ENCODE assay signal across 8 mouse cellular contexts in the genomic region with DNA sequence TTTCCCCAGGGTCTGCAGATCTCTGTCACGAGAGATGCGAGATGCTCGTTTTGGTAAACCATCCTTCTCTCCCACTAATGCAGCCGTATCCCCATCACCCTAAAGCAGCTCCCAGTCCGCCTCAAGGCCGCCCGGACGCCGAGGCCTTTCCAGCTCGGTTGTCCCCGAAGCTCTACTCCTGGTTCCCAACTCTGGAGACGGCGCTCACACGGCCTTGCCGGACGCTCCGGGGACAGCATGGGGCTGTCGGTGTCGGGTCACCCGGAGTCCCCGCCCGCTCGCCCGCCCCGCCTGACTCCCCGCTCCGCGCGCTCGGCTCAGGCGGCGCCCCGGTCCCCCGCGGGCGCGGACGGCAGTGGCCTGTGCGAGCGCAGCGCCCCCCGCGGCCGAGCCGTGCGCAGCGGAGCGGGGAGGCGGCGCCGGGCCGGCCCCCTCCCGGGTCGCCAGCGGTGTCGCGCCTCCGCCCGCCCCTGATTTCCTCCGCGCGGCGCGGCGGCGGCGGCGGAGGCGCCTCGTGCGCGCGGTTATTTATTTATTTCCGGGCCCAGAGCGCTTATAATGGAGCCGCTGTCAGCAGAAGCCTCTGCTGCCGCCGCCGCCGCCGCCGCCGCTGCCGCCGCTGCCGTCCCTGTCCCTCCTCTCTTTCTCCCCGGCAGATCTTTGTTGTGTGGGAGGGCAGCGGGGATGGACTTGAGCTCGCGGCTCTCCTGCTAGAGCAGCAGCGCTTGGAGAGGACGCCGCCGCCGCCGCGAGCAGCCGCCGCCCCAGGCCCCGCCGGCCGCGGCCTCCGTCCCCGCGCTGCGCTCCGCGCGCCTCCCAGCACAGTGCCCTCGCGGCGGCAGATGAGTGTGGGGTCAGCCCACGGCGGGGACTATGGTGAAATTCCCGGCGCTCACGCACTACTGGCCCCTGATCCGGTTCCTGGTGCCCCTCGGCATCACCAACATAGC. TPM values are rescaled to one million over a fixed set of nuclear protein-coding genes. Genes with fewer than 3 reads are reported as not detected.
DNase-seq lines count a peak whose midpoint lies in the region; ATAC-seq and TF ChIP-seq lines count a peak whose summit lies in the region.

A gene (plus strand): TSS at position 547 of the 950 bp plus-strand sequence.

- H3K4me2 ChIP-seq in embryonic facial prominence, embryonic 11.5 days (ENCODE audit: low read depth, low read length) = peak within 1 kb of the TSS; percentile 89
- H3K4me2 ChIP-seq in intestine, postnatal 0 days (replicated peaks; ENCODE audit: low read depth) = peak within 1 kb of the TSS; percentile 96
- peak within 1 kb of the TSS; percentile 85 for H3K4me2 ChIP-seq in midbrain, embryonic 11.5 days

- under 1% methylated on average over 95 of the region's 120 CpGs for WGBS in embryonic facial prominence, embryonic 11.5 days
- 1% methylated on average over 106 of the region's 120 CpGs for WGBS in intestine, postnatal 0 days
- whole genome bisulfite sequencing in limb, embryonic 10.5 days = 4% methylated on average over 117 of the region's 120 CpGs
- WGBS in midbrain, embryonic 11.5 days = under 1% methylated on average over 111 of the region's 120 CpGs

- TF ChIP-seq CTCF in intestine, postnatal 0 days (IDR thresholded peaks at IDR 0.05; ENCODE audit: low read depth) = peak; percentile 51

- no peaks in the 10 kb centered on the region for H3K36me3 ChIP-seq in embryonic facial prominence, embryonic 11.5 days (replicated peaks; ENCODE audit: control insufficient read depth, insufficient read depth, low read depth, low read length)
- H3K36me3 ChIP-seq in intestine, postnatal 0 days (ENCODE audit: control insufficient read depth, insufficient read depth) = no peaks in the 10 kb centered on the region; the same call in 1 of the 2 replicates
- no peaks in the 10 kb centered on the region for H3K36me3 ChIP-seq in limb, embryonic 10.5 days
- H3K36me3 ChIP-seq in midbrain, embryonic 11.5 days (ENCODE audit: control insufficient read depth, insufficient read depth, low read length) = no peaks in the 10 kb centered on the region

- H3K27ac ChIP-seq in embryonic facial prominence, embryonic 11.5 days (replicated peaks; ENCODE audit: low read depth, low read length) = 0 out of 2 replicates have a peak within 1 kb of the TSS, but pooled peaks have one; percentile 1
- H3K27ac ChIP-seq in intestine, postnatal 0 days (ENCODE audit: low read depth, low read length) = peak within 1 kb of the TSS; percentile 85
- H3K27ac ChIP-seq in limb, embryonic 10.5 days = peak within 1 kb of the TSS; percentile 88
- H3K27ac ChIP-seq in midbrain, embryonic 11.5 days (ENCODE audit: low read depth, low read length) = peak within 1 kb of the TSS; percentile 75

- peak within 1 kb of the TSS; percentile 75 for H3K4me3 ChIP-seq in embryonic facial prominence, embryonic 11.5 days (ENCODE audit: low read depth, low read length)
- peak within 1 kb of the TSS; percentile 80 for H3K4me3 ChIP-seq in intestine, postnatal 0 days (ENCODE audit: low read depth, low read length)
- H3K4me3 ChIP-seq in limb, embryonic 10.5 days = peak within 1 kb of the TSS; percentile 78
- H3K4me3 ChIP-seq in midbrain, embryonic 11.5 days (ENCODE audit: low read depth, low read length) = peak within 1 kb of the TSS; percentile 71

- peak within 1 kb of the TSS; percentile 82 for H3K9ac ChIP-seq in embryonic facial prominence, embryonic 11.5 days (replicated peaks; ENCODE audit: low read length)
- H3K9ac ChIP-seq in intestine, postnatal 0 days (ENCODE audit: low read depth, low read length) = peak within 1 kb of the TSS; percentile 65
- peak within 1 kb of the TSS; percentile 90 for H3K9ac ChIP-seq in midbrain, embryonic 11.5 days (ENCODE audit: low read length)

- no peaks in the 10 kb centered on the region; the same call in 1 of the 2 replicates for H3K27me3 ChIP-seq in embryonic facial prominence, embryonic 11.5 days (ENCODE audit: control insufficient read depth, insufficient read depth, low read length)
- H3K27me3 ChIP-seq in intestine, postnatal 0 days (replicated peaks; ENCODE audit: control insufficient read depth, insufficient read depth, low read length) = no peaks in the 10 kb centered on the region
- H3K27me3 ChIP-seq in limb, embryonic 10.5 days (ENCODE audit: low read depth, poor library complexity, severe bottlenecking) = peaks cover 17% of the 10 kb centered on the region
- peaks cover 6% of the 10 kb centered on the region for H3K27me3 ChIP-seq in midbrain, embryonic 11.5 days (ENCODE audit: control insufficient read depth, insufficient read depth, low read length)

- DNase-seq in adrenal gland, postnatal 10 days = peak; percentile 91
- peak; percentile 87 for DNase-seq in embryonic facial prominence, embryonic 11.5 days (ENCODE audit: low spot score)
- DNase-seq in limb, embryonic 10.5 days (ENCODE audit: low spot score) = peak; percentile 84
- DNase-seq in midbrain, embryonic 11.5 days (ENCODE audit: low spot score, missing footprints) = peak; percentile 97
- peak; percentile 64 to 69 for DNase-seq in right cerebral cortex, postnatal 36 days (ENCODE audit: low spot score in 2 of 2)
- DNase-seq in urinary bladder, postnatal 4 days (ENCODE audit: low spot score in 2 of 2) = peak; percentile 70 to 78

- no peaks in the 10 kb centered on the region for H3K9me3 ChIP-seq in embryonic facial prominence, embryonic 11.5 days (replicated peaks; ENCODE audit: control insufficient read depth, low read length)
- H3K9me3 ChIP-seq in intestine, postnatal 0 days (ENCODE audit: control insufficient read depth) = no peaks in the 10 kb centered on the region
- H3K9me3 ChIP-seq in limb, embryonic 10.5 days (replicated peaks) = no peaks in the 10 kb centered on the region
- H3K9me3 ChIP-seq in midbrain, embryonic 11.5 days (ENCODE audit: control insufficient read depth, low read length) = no peaks in the 10 kb centered on the region

- peak; percentile 87 for ATAC-seq in embryonic facial prominence, embryonic 11.5 days (replicated peaks; ENCODE audit: insufficient number of reproducible peaks, low FRiP score, low TSS enrichment, low read depth)
- peak; percentile 64 for ATAC-seq in granulocyte monocyte progenitor cell, adult 5-6 weeks (replicated peaks; ENCODE audit: poor library complexity, severe bottlenecking)
- ATAC-seq in intestine, postnatal 0 days = peak; percentile 94
- peak; percentile 92 for ATAC-seq in midbrain, embryonic 11.5 days (ENCODE audit: low FRiP score)

- no peaks in the 10 kb centered on the region for H3K4me1 ChIP-seq in embryonic facial prominence, embryonic 11.5 days (ENCODE audit: control insufficient read depth, insufficient read depth, low read length)
- H3K4me1 ChIP-seq in intestine, postnatal 0 days (replicated peaks; ENCODE audit: control insufficient read depth, insufficient read depth, low read length) = no peaks in the 10 kb centered on the region; the same call in 1 of the 2 replicates
- H3K4me1 ChIP-seq in limb, embryonic 10.5 days = peaks cover 17% of the 10 kb centered on the region
- H3K4me1 ChIP-seq in midbrain, embryonic 11.5 days (ENCODE audit: control insufficient read depth, insufficient read depth, low read length) = peaks cover 4% of the 10 kb centered on the region; the same call in 1 of the 2 replicates

RNA-seq across cellular contexts. Expression of the gene that starts here (rescaled TPM):
- total RNA-seq in adrenal gland, postnatal 10 days (2021) = 10 to 100 TPM; 30.1 to 33.3 TPM
- 8.1 and 8.5 TPM in 2 replicates for polyA plus RNA-seq in embryonic facial prominence, embryonic 11.5 days (2014; fragmentation: Nextera tagmentation; extraction: Ambion mirVana)
- 20.1 and 20.8 TPM in 2 replicates for total RNA-seq in granulocyte monocyte progenitor cell, adult 5-6 weeks (2014; fragmentation: Nextera tagmentation)
- total RNA-seq in granulocyte monocyte progenitor cell, adult 5-6 weeks (2017) = 11.3 and 12.4 TPM in 2 replicates
- 20.9 and 24.0 TPM in 2 replicates for polyA plus RNA-seq in intestine, postnatal 0 days (2015; fragmentation: Nextera tagmentation; extraction: Ambion mirVana)
- 3.1 and 3.2 TPM in 2 replicates for polyA plus RNA-seq in limb, embryonic 10.5 days (2016; fragmentation: Nextera tagmentation; extraction: Ambion mirVana)
- 8.2 and 8.6 TPM in 2 replicates for polyA plus RNA-seq in midbrain, embryonic 11.5 days (2014; fragmentation: Nextera tagmentation; extraction: Ambion mirVana)

Comparison
In these comparisons a context has a peak if more than half of its experiments do, and no peak if none do; other contexts are left out.
1. Peak in every context shown above with its lines: DNase-seq, ATAC-seq, H3K4me3 ChIP-seq and H3K27ac ChIP-seq.
2. H3K27ac ChIP-seq: peak in every context shown above with its lines; median percentile 88 in limb, embryonic 10.5 days; 85 in intestine, postnatal 0 days; 75 in midbrain, embryonic 11.5 days; 1 in embryonic facial prominence, embryonic 11.5 days.